Mouse (Mus musculus): ENCODE measurements around the gene Ssh2. TPM values are rescaled to one million over a fixed set of nuclear protein-coding genes. Genes with fewer than 3 reads are reported as not detected.

Gene Ssh2
- polyA plus RNA-seq, 2 experiments = 7.7 to 10.0 TPM

GRCm38 (mm10) chr11:77317721-77318477, 101.8 kb downstream of the Ssh2 start:
- no peak overlapping the region for H3K4me3 ChIP-seq (replicated peaks; ENCODE audit: low read length)
- no peaks in the 10 kb centered on the region for H3K27me3 ChIP-seq (ENCODE audit: control insufficient read depth, insufficient read depth, low read length)
- H3K9me3 ChIP-seq (ENCODE audit: control insufficient read depth, low read length) = no peaks in the 10 kb centered on the region
- H3K4me2 ChIP-seq (replicated peaks; ENCODE audit: low read depth, low read length, severe bottlenecking) = no peak overlapping the region
- WGBS = 45% methylated on average over 3 of the region's 3 CpGs
- no peak overlapping the region for H3K9ac ChIP-seq (ENCODE audit: low read depth, low read length, severe bottlenecking)
- DNase-seq (ENCODE audit: low spot score) (peak; percentile 28), ATAC-seq (ENCODE audit: low FRiP score, low read depth) (no peak)
- no peaks in the 10 kb centered on the region for H3K4me1 ChIP-seq (ENCODE audit: control insufficient read depth, insufficient read depth, low read length)
- TF ChIP-seq POLR2A (IDR thresholded peaks at IDR 0.05; ENCODE audit: borderline replicate concordance, extremely low read depth, insufficient read depth, insufficient read length) = no peak
- no peaks in the 10 kb centered on the region for H3K36me3 ChIP-seq (ENCODE audit: control insufficient read depth, insufficient read depth, low read length)
- no peak overlapping the region for H3K27ac ChIP-seq (replicated peaks; ENCODE audit: low read depth, low read length)

- DNase-seq (ENCODE audit: low spot score) = no peak
- Histone ChIP-seq H3K36me3 (ENCODE audit: control insufficient read depth, insufficient read depth, low read length) (no peaks in the 10 kb centered on the region), H3K4me1 (ENCODE audit: control insufficient read depth, insufficient read depth, low read length) (no peaks in the 10 kb centered on the region), H3K4me3 (replicated peaks; ENCODE audit: low read length) (no peak overlapping the region), H3K4me2 (replicated peaks; ENCODE audit: low read depth, low read length, severe bottlenecking) (no peak overlapping the region), H3K27ac (replicated peaks; ENCODE audit: low read depth, low read length) (no peak overlapping the region), H3K9me3 (ENCODE audit: control insufficient read depth, low read length) (no peaks in the 10 kb centered on the region), H3K27me3 (ENCODE audit: control insufficient read depth, insufficient read depth, low read length) (no peaks in the 10 kb centered on the region), H3K9ac (ENCODE audit: low read depth, low read length, severe bottlenecking) (no peak overlapping the region)
- TF ChIP-seq POLR2A (IDR thresholded peaks at IDR 0.05; ENCODE audit: borderline replicate concordance, extremely low read depth, insufficient read depth, insufficient read length) = no peak
- ATAC-seq (ENCODE audit: low FRiP score, low read depth) = no peak
Measured at GRCm38 (mm10) chr11:77318478-77319118, 102.5 kb downstream of the Ssh2 start.

- no peaks in the 10 kb centered on the region for H3K36me3 ChIP-seq (ENCODE audit: control insufficient read depth, insufficient read depth, low read length)
- no peaks in the 10 kb centered on the region for H3K9me3 ChIP-seq (ENCODE audit: control insufficient read depth, low read length)
- ATAC-seq (ENCODE audit: low FRiP score, low read depth) (no peak), DNase-seq (ENCODE audit: low spot score) (no peak)
- no peak for TF ChIP-seq POLR2A (IDR thresholded peaks at IDR 0.05; ENCODE audit: borderline replicate concordance, extremely low read depth, insufficient read depth, insufficient read length)
- no peak overlapping the region for H3K4me3 ChIP-seq (replicated peaks; ENCODE audit: low read length)
- H3K4me2 ChIP-seq (replicated peaks; ENCODE audit: low read depth, low read length, severe bottlenecking) = no peak overlapping the region
- no peak overlapping the region for H3K9ac ChIP-seq (ENCODE audit: low read depth, low read length, severe bottlenecking)
- 4% methylated on average over 1 of the region's 1 CpGs for WGBS
- H3K27ac ChIP-seq (replicated peaks; ENCODE audit: low read depth, low read length) = no peak overlapping the region
- no peaks in the 10 kb centered on the region for H3K4me1 ChIP-seq (ENCODE audit: control insufficient read depth, insufficient read depth, low read length)
- H3K27me3 ChIP-seq (ENCODE audit: control insufficient read depth, insufficient read depth, low read length) = no peaks in the 10 kb centered on the region
Measured at GRCm38 (mm10) chr11:77321214-77321613, 105.1 kb downstream of the Ssh2 start.

- 86% methylated on average over 2 of the region's 2 CpGs for WGBS
- Histone ChIP-seq H3K4me1 (ENCODE audit: control insufficient read depth, insufficient read depth, low read length) (no peaks in the 10 kb centered on the region), H3K9me3 (ENCODE audit: control insufficient read depth, low read length) (no peaks in the 10 kb centered on the region), H3K4me3 (replicated peaks; ENCODE audit: low read length) (no peak overlapping the region), H3K27me3 (ENCODE audit: control insufficient read depth, insufficient read depth, low read length) (no peaks in the 10 kb centered on the region), H3K9ac (ENCODE audit: low read depth, low read length, severe bottlenecking) (no peak overlapping the region), H3K36me3 (ENCODE audit: control insufficient read depth, insufficient read depth, low read length) (no peaks in the 10 kb centered on the region), H3K4me2 (replicated peaks; ENCODE audit: low read depth, low read length, severe bottlenecking) (no peak overlapping the region), H3K27ac (replicated peaks; ENCODE audit: low read depth, low read length) (no peak overlapping the region)
- no peak for ATAC-seq (ENCODE audit: low FRiP score, low read depth)
- no peak for DNase-seq (ENCODE audit: low spot score)
- TF ChIP-seq POLR2A (IDR thresholded peaks at IDR 0.05; ENCODE audit: borderline replicate concordance, extremely low read depth, insufficient read depth, insufficient read length) = no peak
Measured at GRCm38 (mm10) chr11:77330529-77330928, 114.4 kb downstream of the Ssh2 start.

- no peak for DNase-seq (ENCODE audit: low spot score)
- ATAC-seq (ENCODE audit: low FRiP score, low read depth) = no peak
- WGBS = 58% methylated on average over 4 of the region's 4 CpGs
- Histone ChIP-seq H3K27me3 (ENCODE audit: control insufficient read depth, insufficient read depth, low read length) (no peaks in the 10 kb centered on the region), H3K4me3 (replicated peaks; ENCODE audit: low read length) (no peak overlapping the region), H3K9ac (ENCODE audit: low read depth, low read length, severe bottlenecking) (no peak overlapping the region), H3K4me2 (replicated peaks; ENCODE audit: low read depth, low read length, severe bottlenecking) (peak overlapping the region; percentile 84; the same call in 1 of the 2 replicates), H3K4me1 (ENCODE audit: control insufficient read depth, insufficient read depth, low read length) (no peaks in the 10 kb centered on the region), H3K27ac (replicated peaks; ENCODE audit: low read depth, low read length) (no peak overlapping the region), H3K36me3 (ENCODE audit: control insufficient read depth, insufficient read depth, low read length) (no peaks in the 10 kb centered on the region), H3K9me3 (ENCODE audit: control insufficient read depth, low read length) (no peaks in the 10 kb centered on the region)
- TF ChIP-seq POLR2A (IDR thresholded peaks at IDR 0.05; ENCODE audit: borderline replicate concordance, extremely low read depth, insufficient read depth, insufficient read length) = no peak
Measured at GRCm38 (mm10) chr11:77347273-77347672, 131.2 kb downstream of the Ssh2 start.
